Mouse (Mus musculus) erythroid progenitor cell, adult 5-6 weeks (primary cell): ENCODE measurements around the gene Olfr160. TPM values are rescaled to one million over a fixed set of nuclear protein-coding genes. Genes with fewer than 3 reads are reported as not detected.

Experiments used
- total RNA-seq, 2 experiments: library from RNA; stranded (forward) in 1 of 2; stranded (reverse) in 1 of 2; fragments of 150-400 nt in 1 of 2; fragments of 186-747, 209-891 nt in 1 of 2; gene quantifications; 2 replicates each; pipeline versions ENCODE4 v1.2.3 to v1.2.4; 2015 to 2017; ENCODE audit warnings: low replicate concordance in 2 of 2

Olfr160 gene
- total RNA-seq, 2 experiments from 2014 or later: not detected

Other genes with a start within 250 kb of the Olfr160 start
- 5.0 and 8.3 TPM in 2 replicates for gene Msantd2, start 226.9 kb downstream of the Olfr160 start, total RNA-seq (2015; ENCODE audit: low replicate concordance)
- 0.91 and 1.0 TPM in 2 replicates for gene Msantd2, start 226.9 kb downstream of the Olfr160 start, total RNA-seq (2017; ENCODE audit: low replicate concordance)
- not detected in 2 replicates for gene Esam, start 188.2 kb downstream of the Olfr160 start, total RNA-seq (2015; ENCODE audit: low replicate concordance)
- gene Esam, start 188.2 kb downstream of the Olfr160 start, total RNA-seq (2017; ENCODE audit: low replicate concordance): not detected in 2 replicates
- gene Vsig2, start 177.0 kb downstream of the Olfr160 start, total RNA-seq (2015; ENCODE audit: low replicate concordance): not detected in 2 replicates
- gene Vsig2, start 177.0 kb downstream of the Olfr160 start, total RNA-seq (2017; ENCODE audit: low replicate concordance): not detected in 2 replicates
- gene Nrgn, start 163.3 kb downstream of the Olfr160 start, total RNA-seq (2015; ENCODE audit: low replicate concordance): 1.1 and 3.8 TPM in 2 replicates
- 2.3 TPM in 1 of 2 replicates, not detected in the other for gene Nrgn, start 163.3 kb downstream of the Olfr160 start, total RNA-seq (2017; ENCODE audit: low replicate concordance)
- gene Siae, start 160.6 kb downstream of the Olfr160 start, total RNA-seq (2015; ENCODE audit: low replicate concordance): 2.2 and 2.5 TPM in 2 replicates
- 3.6 and 5.9 TPM in 2 replicates for gene Siae, start 160.6 kb downstream of the Olfr160 start, total RNA-seq (2017; ENCODE audit: low replicate concordance)
- not detected in 2 replicates for gene Spa17, start 102.5 kb downstream of the Olfr160 start, total RNA-seq (2015; ENCODE audit: low replicate concordance)
- gene Spa17, start 102.5 kb downstream of the Olfr160 start, total RNA-seq (2017; ENCODE audit: low replicate concordance): 11.6 TPM in 1 of 2 replicates, not detected in the other
- gene Tbrg1, start 58.9 kb downstream of the Olfr160 start, total RNA-seq (2015; ENCODE audit: low replicate concordance): 16.9 and 30.6 TPM in 2 replicates
- gene Tbrg1, start 58.9 kb downstream of the Olfr160 start, total RNA-seq (2017; ENCODE audit: low replicate concordance): 19.5 and 25.8 TPM in 2 replicates
- not detected in 2 replicates for gene Panx3, start 47.0 kb downstream of the Olfr160 start, total RNA-seq (2015; ENCODE audit: low replicate concordance)
- not detected in 2 replicates for gene Panx3, start 47.0 kb downstream of the Olfr160 start, total RNA-seq (2017; ENCODE audit: low replicate concordance)
- gene Olfr874, start 28.9 kb upstream of the Olfr160 start, total RNA-seq (2015; ENCODE audit: low replicate concordance): not detected in 2 replicates
- not detected in 2 replicates for gene Olfr874, start 28.9 kb upstream of the Olfr160 start, total RNA-seq (2017; ENCODE audit: low replicate concordance)
- not detected in 2 replicates for gene Olfr875, start 55.6 kb upstream of the Olfr160 start, total RNA-seq (2015; ENCODE audit: low replicate concordance)
- gene Olfr875, start 55.6 kb upstream of the Olfr160 start, total RNA-seq (2017; ENCODE audit: low replicate concordance): not detected in 2 replicates
- not detected in 2 replicates for gene Olfr876, start 86.8 kb upstream of the Olfr160 start, total RNA-seq (2015; ENCODE audit: low replicate concordance)
- not detected in 2 replicates for gene Olfr876, start 86.8 kb upstream of the Olfr160 start, total RNA-seq (2017; ENCODE audit: low replicate concordance)
- gene Olfr877, start 138.0 kb upstream of the Olfr160 start, total RNA-seq (2015; ENCODE audit: low replicate concordance): not detected in 2 replicates
- gene Olfr877, start 138.0 kb upstream of the Olfr160 start, total RNA-seq (2017; ENCODE audit: low replicate concordance): not detected in 2 replicates
- not detected in 2 replicates for gene Olfr145, start 180.5 kb upstream of the Olfr160 start, total RNA-seq (2015; ENCODE audit: low replicate concordance)
- gene Olfr145, start 180.5 kb upstream of the Olfr160 start, total RNA-seq (2017; ENCODE audit: low replicate concordance): not detected in 2 replicates
- not detected in 2 replicates for gene Olfr878, start 201.6 kb upstream of the Olfr160 start, total RNA-seq (2015; ENCODE audit: low replicate concordance)
- not detected in 2 replicates for gene Olfr878, start 201.6 kb upstream of the Olfr160 start, total RNA-seq (2017; ENCODE audit: low replicate concordance)